Mouse (Mus musculus): ENCODE measurements around the gene Plau. TPM values are rescaled to one million over a fixed set of nuclear protein-coding genes. Genes with fewer than 3 reads are reported as not detected.

Plau gene
- 6.3 and 7.1 TPM in 2 replicates for polyA plus RNA-seq (2012; rRNA removed)

DNA sequence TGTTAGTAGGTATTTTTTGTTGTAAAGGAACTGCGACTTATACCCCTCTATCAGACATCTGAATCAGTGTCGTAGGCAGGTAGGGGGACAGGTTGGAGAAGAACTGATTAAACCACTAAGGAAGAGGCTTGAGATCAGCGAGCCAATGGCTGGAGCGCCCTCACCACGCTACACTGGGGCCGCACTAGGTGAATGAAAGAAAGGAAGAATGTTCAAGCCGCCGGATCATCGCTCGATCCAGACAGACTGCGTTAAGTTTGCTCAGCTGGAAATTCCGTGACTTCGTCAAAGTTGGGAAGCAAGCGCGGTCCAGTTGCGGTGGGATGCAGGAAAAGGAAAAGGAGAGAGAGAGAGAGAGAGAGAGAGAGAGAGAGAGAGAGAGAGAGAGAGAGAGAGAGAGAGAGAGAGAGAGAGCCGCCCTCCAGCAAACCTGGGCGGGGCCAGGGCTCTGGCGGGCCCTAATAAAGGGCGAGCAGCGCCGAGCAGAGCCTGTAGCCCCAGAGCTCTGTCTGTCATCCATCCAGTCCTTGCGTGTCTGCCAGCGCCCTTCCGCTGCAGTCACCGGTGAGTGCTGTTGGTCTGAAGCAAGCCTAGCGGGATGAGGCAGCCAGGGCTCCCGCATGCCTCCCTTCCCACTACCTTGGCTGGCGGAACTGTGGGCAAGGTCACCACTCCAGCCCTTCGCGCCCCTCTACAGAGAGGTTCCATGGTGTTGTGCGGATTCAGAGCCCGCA lies at the start of gene Plau:
TSS of gene Plau (plus strand) at position 490 of the 734 bp plus-strand sequence.

DNA sequence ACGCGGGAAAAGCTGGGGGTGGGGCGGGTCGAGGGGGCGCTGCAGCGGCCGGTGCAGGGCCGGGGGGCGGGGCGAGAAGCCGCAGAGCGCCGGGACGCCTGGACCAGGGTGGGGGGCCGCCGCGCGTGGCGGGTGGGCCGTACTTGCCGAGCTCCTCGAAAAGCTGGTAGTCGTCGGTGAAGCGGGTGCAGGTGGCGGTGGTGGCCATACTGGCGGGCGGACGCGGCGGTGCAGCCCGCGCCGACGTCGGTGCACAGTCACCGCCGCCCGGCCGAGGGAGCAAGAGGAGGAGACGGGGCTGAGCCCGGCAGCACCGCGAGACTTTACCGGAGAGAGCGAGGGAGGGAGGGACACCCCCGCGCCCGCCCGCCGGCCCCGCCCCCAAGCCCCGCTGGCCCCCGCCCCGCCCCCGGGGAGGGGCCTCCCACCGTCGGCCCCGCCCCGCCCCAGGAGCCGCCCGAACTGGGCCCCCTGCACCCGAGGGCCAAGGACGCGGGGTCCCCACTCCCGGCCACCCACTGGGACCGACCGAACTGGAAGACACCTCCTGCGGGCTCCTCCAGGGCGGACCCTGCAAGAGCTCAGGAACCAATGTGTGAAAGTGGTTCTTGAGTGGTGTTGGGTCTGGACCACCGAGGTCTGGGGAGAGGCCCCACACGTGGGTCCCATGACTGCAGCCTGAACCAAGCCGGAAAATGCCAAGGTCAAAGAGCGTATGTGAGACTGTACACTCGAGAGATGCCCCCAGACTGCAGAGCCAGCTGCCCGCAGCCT lies 42.5 kb upstream of the Plau start, which contains the start of gene Camk2g:
TSS of gene Camk2g (minus strand) at position 331 of the 774 bp plus-strand sequence.

Other genes starting within 250 kb of the Plau start
- 3.3 and 4.1 TPM in 2 replicates for gene Usp54, start 195.6 kb upstream of the Plau start, polyA plus RNA-seq (2012; rRNA removed)
- gene Myoz1, start 180.1 kb upstream of the Plau start, polyA plus RNA-seq (2012; rRNA removed) = not detected in 2 replicates
- gene Synpo2l, start 168.3 kb upstream of the Plau start, polyA plus RNA-seq (2012; rRNA removed) = 0.05 and 0.07 TPM in 2 replicates
- gene Sec24c, start 162.4 kb upstream of the Plau start, polyA plus RNA-seq (2012; rRNA removed) = 199 and 228 TPM in 2 replicates
- 14.9 and 23.9 TPM in 2 replicates for gene Fut11, start 141.7 kb upstream of the Plau start, polyA plus RNA-seq (2012; rRNA removed)
- gene Chchd1, start 133.7 kb upstream of the Plau start, polyA plus RNA-seq (2012; rRNA removed) = 17.5 and 26.2 TPM in 2 replicates
- gene Zswim8, start 129.1 kb upstream of the Plau start, polyA plus RNA-seq (2012; rRNA removed) = 165 and 207 TPM in 2 replicates
- 29.5 and 30.0 TPM in 2 replicates for gene Ndst2, start 102.1 kb upstream of the Plau start, polyA plus RNA-seq (2012; rRNA removed)
- 21.7 and 24.9 TPM in 2 replicates for gene Camk2g, start 42.6 kb upstream of the Plau start, polyA plus RNA-seq (2012; rRNA removed)
- gene Vcl, start 92.7 kb downstream of the Plau start, polyA plus RNA-seq (2012; rRNA removed) = 48.8 and 56.2 TPM in 2 replicates
- gene Ap3m1, start 215.8 kb downstream of the Plau start, polyA plus RNA-seq (2012; rRNA removed) = 11.6 and 17.9 TPM in 2 replicates
- gene Adk, start 215.9 kb downstream of the Plau start, polyA plus RNA-seq (2012; rRNA removed) = 30.9 and 34.0 TPM in 2 replicates